Mouse (Mus musculus) stomach, postnatal 0 days (tissue): ENCODE data around the gene Zbed4.
"Not testable (repeated sequence)": the region's sequence is repeated elsewhere in the genome, so short reads cannot be mapped to it uniquely, and the experiment has no call there.

Source experiments
- CTCF ChIP-seq: IDR thresholded peaks from 2 replicates; pipeline ENCODE4 v1.5.1; 2016; ENCODE audit warnings: antibody characterized with exemption, low read depth, mild to moderate bottlenecking, moderate library complexity
- EP300 ChIP-seq: optimal IDR thresholded peaks from 2 replicates; pipeline ENCODE3; 2016; ENCODE audit warnings: antibody characterized with exemption

GRCm38 (mm10) chr15:88749617-88750016 is 1.8 kb upstream of the Zbed4 start:
- TF ChIP-seq CTCF, EP300: not testable (repeated sequence)
